Mouse (Mus musculus): ENCODE results near the gene Prom2.

The Prom2 gene

DNA sequence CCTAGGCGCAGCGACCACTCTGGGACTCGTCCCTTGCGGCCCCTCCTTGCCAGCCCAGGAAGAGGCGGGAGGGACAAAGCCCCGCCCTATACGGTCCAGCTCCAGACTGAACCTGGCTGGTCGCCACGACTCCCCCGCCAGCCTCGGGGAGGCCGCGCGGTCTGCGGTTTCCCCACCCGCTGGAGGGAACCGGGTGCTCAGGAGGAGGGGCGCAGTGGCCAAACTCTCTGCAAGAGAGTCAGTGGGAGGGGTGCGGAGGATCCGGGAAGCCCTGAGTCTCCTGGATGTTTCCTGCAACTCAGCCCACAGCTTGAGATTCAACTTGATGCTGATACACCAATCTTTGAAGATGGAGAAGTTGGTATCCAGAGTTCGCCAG lies 58.7 kb downstream of the Prom2 start:
- no peak for DNase-seq

DNA sequence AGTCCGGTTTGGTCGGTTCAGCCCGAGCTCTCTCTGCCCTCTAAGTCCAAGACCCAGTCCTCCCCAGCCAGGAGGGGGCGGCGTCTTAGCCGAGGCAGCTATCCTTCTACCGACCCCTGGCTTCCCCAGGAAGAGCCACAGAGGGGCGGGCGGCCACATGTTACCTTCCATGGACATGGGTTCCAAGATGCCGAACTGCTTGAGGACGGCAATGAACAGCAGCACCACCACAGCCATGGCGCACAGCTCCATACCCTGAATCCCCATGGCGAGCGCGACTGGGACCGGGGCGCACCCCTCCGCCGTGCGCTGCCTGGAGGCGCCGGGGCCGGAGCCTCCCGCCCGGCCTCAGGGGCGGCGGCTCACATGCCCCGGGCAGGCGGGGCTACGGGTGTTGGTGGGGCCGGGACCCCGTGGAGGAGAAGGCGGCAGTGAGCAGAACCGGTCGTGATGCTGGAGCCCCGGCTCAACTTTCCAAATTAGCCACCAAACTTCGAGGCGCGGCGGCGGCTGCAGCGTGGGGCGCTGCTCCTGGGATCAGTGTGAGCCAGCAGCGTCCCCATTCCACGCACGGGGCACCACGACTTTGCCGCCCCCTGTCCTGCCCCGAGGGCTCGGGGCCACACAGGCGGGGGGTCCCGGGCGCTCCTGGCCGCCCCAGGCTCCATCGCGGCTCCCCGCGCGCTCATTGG lies 59.3 kb downstream of the Prom2 start:
- DNase-seq: no peak

DNA sequence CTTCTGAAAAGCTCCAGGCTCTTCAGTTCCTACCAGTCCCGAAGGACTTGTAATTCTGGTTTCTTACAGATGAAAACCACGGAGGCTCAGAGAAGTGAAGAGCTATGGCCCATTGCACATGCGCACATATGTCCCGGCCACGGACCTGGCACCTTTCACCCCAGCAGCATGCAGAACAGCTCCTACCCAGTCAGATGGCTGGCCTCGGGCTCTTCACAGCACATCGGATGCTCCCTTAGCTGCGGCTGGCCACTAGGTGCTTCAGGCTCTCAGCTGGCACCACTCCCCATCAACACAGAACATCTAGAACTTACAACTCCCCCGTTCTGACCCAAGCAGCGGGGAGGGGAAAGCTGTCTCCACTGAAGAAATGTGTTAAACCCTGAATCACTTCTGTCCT lies 61.5 kb downstream of the Prom2 start:
- DNase-seq: no peak

DNA sequence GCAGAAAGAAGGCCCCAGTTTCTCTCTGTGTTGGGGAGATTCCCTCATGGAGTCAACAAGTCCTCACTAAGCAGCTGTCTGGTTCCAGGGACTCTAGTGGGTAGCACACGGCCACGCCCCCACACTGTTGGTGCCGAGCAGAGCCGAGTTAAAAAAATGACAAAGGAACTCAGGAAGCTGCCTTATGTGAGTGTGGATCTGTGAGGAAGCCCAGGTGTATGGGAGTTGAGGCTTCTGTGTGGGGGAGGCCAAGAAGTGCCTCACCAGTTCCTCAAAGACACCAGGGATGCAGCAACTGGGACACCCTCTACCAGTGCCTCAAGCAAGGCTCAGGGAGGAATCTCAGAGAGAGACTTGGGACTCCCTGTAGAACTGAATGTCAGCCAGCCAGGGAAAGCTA lies 62.1 kb downstream of the Prom2 start:
- DNase-seq: no peak

Measured in thymus, postnatal 14 days (tissue).